ENCODE assay signal across 8 mouse cellular contexts in the genomic region with DNA sequence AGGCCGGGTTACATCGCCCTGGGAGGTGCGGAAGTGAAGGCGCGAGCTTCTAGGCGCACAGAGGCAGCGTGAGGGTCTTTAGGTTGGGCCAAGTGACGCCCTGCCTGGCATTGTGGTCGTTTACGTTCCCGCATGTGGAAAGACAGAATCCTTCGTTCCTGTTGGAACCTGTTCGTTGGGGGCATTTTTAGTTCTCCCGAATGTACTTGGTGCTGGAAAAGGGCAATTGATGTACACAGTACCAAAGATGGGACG. TPM values are rescaled to one million over a fixed set of nuclear protein-coding genes. Genes with fewer than 3 reads are reported as not detected.
DNase-seq lines count a peak whose midpoint lies in the region; ATAC-seq lines count a peak whose summit lies in the region.

No protein-coding gene starts in this region.

- 0 out of 2 replicates have a peak, but pooled peaks cover 12% of the 10 kb centered on the region for H3K36me3 ChIP-seq in kidney, embryonic 15.5 days
- no peaks in the 10 kb centered on the region for H3K36me3 ChIP-seq in hindbrain, embryonic 16.5 days (ENCODE audit: control insufficient read depth, insufficient read depth, low read length)
- no peaks in the 10 kb centered on the region for H3K36me3 ChIP-seq in midbrain, embryonic 16.5 days (ENCODE audit: control insufficient read depth, insufficient read depth, low read length)

- no peaks in the 10 kb centered on the region for H3K27me3 ChIP-seq in kidney, embryonic 15.5 days
- no peaks in the 10 kb centered on the region for H3K27me3 ChIP-seq in hindbrain, embryonic 16.5 days (replicated peaks; ENCODE audit: control insufficient read depth, insufficient read depth, low read length)
- no peaks in the 10 kb centered on the region for H3K27me3 ChIP-seq in midbrain, embryonic 16.5 days (ENCODE audit: control insufficient read depth, insufficient read depth, low read depth, low read length)

- no peak for DNase-seq in kidney, postnatal 36 days
- peak; percentile 43 for DNase-seq in c-Kit-positive CD71-positive TER-119-positive erythroid progenitor cells, embryonic 14.5 days (ENCODE audit: low spot score)
- DNase-seq in spleen, postnatal 4 days (ENCODE audit: low spot score in 2 of 2), result no peak
- DNase-seq in adrenal gland, adult 18-20 months (ENCODE audit: low spot score in 2 of 2), result no peak
- no peak for DNase-seq in adrenal gland, postnatal 25 days

- under 1% methylated on average over 15 of the region's 15 CpGs for WGBS in kidney, embryonic 15.5 days
- under 1% methylated on average over 15 of the region's 15 CpGs for WGBS in hindbrain, embryonic 16.5 days
- WGBS in midbrain, embryonic 16.5 days, result under 1% methylated on average over 15 of the region's 15 CpGs

- H3K4me2 ChIP-seq in kidney, embryonic 15.5 days, result peak overlapping the region; percentile 83
- H3K4me2 ChIP-seq in hindbrain, embryonic 16.5 days (ENCODE audit: low read length), result peak overlapping the region; percentile 88
- H3K4me2 ChIP-seq in midbrain, embryonic 16.5 days (ENCODE audit: low read length), result peak overlapping the region; percentile 79

- ATAC-seq in kidney, embryonic 15.5 days (replicated peaks; ENCODE audit: low FRiP score), result peak; percentile 13; the same call in 1 of the 2 replicates
- ATAC-seq in hindbrain, embryonic 16.5 days, result no peak
- no peak for ATAC-seq in midbrain, embryonic 16.5 days

- peak overlapping the region; percentile 74 for H3K4me3 ChIP-seq in kidney, embryonic 15.5 days (replicated peaks)
- H3K4me3 ChIP-seq in hindbrain, embryonic 16.5 days (ENCODE audit: low read length), result peak overlapping the region; percentile 79
- H3K4me3 ChIP-seq in midbrain, embryonic 16.5 days (ENCODE audit: low read depth, low read length), result peak overlapping the region; percentile 61

- no peaks in the 10 kb centered on the region for H3K9me3 ChIP-seq in kidney, embryonic 15.5 days (replicated peaks)
- no peaks in the 10 kb centered on the region for H3K9me3 ChIP-seq in hindbrain, embryonic 16.5 days (ENCODE audit: control insufficient read depth, low read length)
- no peaks in the 10 kb centered on the region for H3K9me3 ChIP-seq in midbrain, embryonic 16.5 days (replicated peaks; ENCODE audit: control insufficient read depth, low read length, poor library complexity, severe bottlenecking)

- H3K4me1 ChIP-seq in kidney, embryonic 15.5 days, result peaks cover 35% of the 10 kb centered on the region
- H3K4me1 ChIP-seq in hindbrain, embryonic 16.5 days (ENCODE audit: control insufficient read depth, insufficient read depth, low read depth, low read length), result peaks cover 37% of the 10 kb centered on the region
- H3K4me1 ChIP-seq in midbrain, embryonic 16.5 days (ENCODE audit: control insufficient read depth, insufficient read depth, low read length), result peaks cover 45% of the 10 kb centered on the region

- peak overlapping the region; percentile 84 for H3K9ac ChIP-seq in kidney, embryonic 15.5 days
- H3K9ac ChIP-seq in hindbrain, embryonic 16.5 days (ENCODE audit: low read depth, low read length), result peak overlapping the region; percentile 90
- H3K9ac ChIP-seq in midbrain, embryonic 16.5 days (ENCODE audit: low read depth, low read length), result peak overlapping the region; percentile 86

- H3K27ac ChIP-seq in kidney, embryonic 15.5 days, result peak overlapping the region; percentile 93
- H3K27ac ChIP-seq in hindbrain, embryonic 16.5 days (ENCODE audit: low read depth, low read length), result peak overlapping the region; percentile 86
- peak overlapping the region; percentile 92 for H3K27ac ChIP-seq in midbrain, embryonic 16.5 days (ENCODE audit: low read length)

RNA-seq across cellular contexts. Expression of a gene that starts 0.6 kb away (rescaled TPM):
- polyA plus RNA-seq in kidney, embryonic 15.5 days (2015; fragmentation: Nextera tagmentation; extraction: Ambion mirVana), result 37.2 and 38.3 TPM in 2 replicates
- polyA plus RNA-seq in hindbrain, embryonic 16.5 days (2015; fragmentation: Nextera tagmentation; extraction: Ambion mirVana), result 33.2 and 34.9 TPM in 2 replicates
- 19.8 and 24.7 TPM in 2 replicates for polyA plus RNA-seq in midbrain, embryonic 16.5 days (2015; fragmentation: Nextera tagmentation; extraction: Ambion mirVana)
- 10 to 100 TPM; 12.5 to 16.8 TPM for total RNA-seq in adrenal gland, adult 18-20 months (2021)
- total RNA-seq in adrenal gland, postnatal 25 days (2021), result 16.8 and 19.2 TPM in 2 replicates

RNA-seq across cellular contexts. Expression of a gene that starts 1.0 kb away (rescaled TPM):
- polyA plus RNA-seq in kidney, embryonic 15.5 days (2015; fragmentation: Nextera tagmentation; extraction: Ambion mirVana), result 543 and 552 TPM in 2 replicates
- 561 TPM in 2 replicates for polyA plus RNA-seq in hindbrain, embryonic 16.5 days (2015; fragmentation: Nextera tagmentation; extraction: Ambion mirVana)
- 573 and 593 TPM in 2 replicates for polyA plus RNA-seq in midbrain, embryonic 16.5 days (2015; fragmentation: Nextera tagmentation; extraction: Ambion mirVana)
- total RNA-seq in adrenal gland, adult 18-20 months (2021), result 100 to 1,000 TPM; 282 to 319 TPM
- 245 and 261 TPM in 2 replicates for total RNA-seq in adrenal gland, postnatal 25 days (2021)

RNA-seq across cellular contexts. Expression of a gene that starts 20.5 kb away (rescaled TPM):
- 69.3 and 75.1 TPM in 2 replicates for polyA plus RNA-seq in kidney, embryonic 15.5 days (2015; fragmentation: Nextera tagmentation; extraction: Ambion mirVana)
- polyA plus RNA-seq in hindbrain, embryonic 16.5 days (2015; fragmentation: Nextera tagmentation; extraction: Ambion mirVana), result 81.4 and 82.8 TPM in 2 replicates
- 73.3 and 78.2 TPM in 2 replicates for polyA plus RNA-seq in midbrain, embryonic 16.5 days (2015; fragmentation: Nextera tagmentation; extraction: Ambion mirVana)
- 10 to 100 TPM; 39.8 to 43.2 TPM for total RNA-seq in adrenal gland, adult 18-20 months (2021)
- total RNA-seq in adrenal gland, postnatal 25 days (2021), result 28.8 and 29.4 TPM in 2 replicates

RNA-seq across cellular contexts. Expression of a gene that starts 28.7 kb away (rescaled TPM):
- polyA plus RNA-seq in kidney, embryonic 15.5 days (2015; fragmentation: Nextera tagmentation; extraction: Ambion mirVana), result not detected in 2 replicates
- polyA plus RNA-seq in hindbrain, embryonic 16.5 days (2015; fragmentation: Nextera tagmentation; extraction: Ambion mirVana), result not detected in 2 replicates
- polyA plus RNA-seq in midbrain, embryonic 16.5 days (2015; fragmentation: Nextera tagmentation; extraction: Ambion mirVana), result not detected in 2 replicates
- total RNA-seq in adrenal gland, adult 18-20 months (2021), result not detected
- not detected in 2 replicates for total RNA-seq in adrenal gland, postnatal 25 days (2021)

RNA-seq across cellular contexts. Expression of a gene that starts 50.5 kb away (rescaled TPM):
- 0.08 and 0.18 TPM in 2 replicates for polyA plus RNA-seq in kidney, embryonic 15.5 days (2015; fragmentation: Nextera tagmentation; extraction: Ambion mirVana)
- 9.8 and 10.3 TPM in 2 replicates for polyA plus RNA-seq in hindbrain, embryonic 16.5 days (2015; fragmentation: Nextera tagmentation; extraction: Ambion mirVana)
- 11.4 and 11.7 TPM in 2 replicates for polyA plus RNA-seq in midbrain, embryonic 16.5 days (2015; fragmentation: Nextera tagmentation; extraction: Ambion mirVana)
- total RNA-seq in adrenal gland, adult 18-20 months (2021), result under 1 TPM; 0.56 to 0.58 TPM
- 0.67 and 1.2 TPM in 2 replicates for total RNA-seq in adrenal gland, postnatal 25 days (2021)
